Mouse (Mus musculus): ENCODE data around the gene Soat1.

- TF ChIP-seq CTCF (IDR thresholded peaks at IDR 0.05; ENCODE audit: low read depth, low read length) (no peak), GATA2 (IDR thresholded peaks at IDR 0.05; ENCODE audit: borderline replicate concordance, low read depth, low read length) (no peak), TAL1 (conservative IDR thresholded peaks at IDR 0.05; ENCODE audit: low read depth, low read length) (no peak), GATA1 (IDR thresholded peaks at IDR 0.05; ENCODE audit: borderline replicate concordance, low read length) (no peak), POLR2AphosphoS5 (IDR thresholded peaks at IDR 0.05; ENCODE audit: insufficient replicate concordance, low read depth, low read length) (no peak)
Observed at GRCm38 (mm10) chr1:156507753-156508152, 33.6 kb upstream of the Soat1 start.
